Mouse (Mus musculus) heart, embryonic 16.5 days (tissue): Measurements from ENCODE around the gene Gatad1. TPM values are rescaled to one million over a fixed set of nuclear protein-coding genes. Genes with fewer than 3 reads are reported as not detected.

Source experiments
- ATAC-seq: fragments of 200-750 bp; cut with Nextera tagmentation; replicated peaks from 2 replicates; pipeline ENCODE4 v1.8.0; 2017; ENCODE audit warnings: moderate number of reproducible peaks; ENCODE audit not compliant: insufficient read depth, low FRiP score; ENCODE audit errors: extremely low read depth
- H3K27ac ChIP-seq: fragments of 300-500 bp; sonication (generic); 2 replicates; pipeline ENCODE4 v1.5.1; 2014; ENCODE audit warnings: mild to moderate bottlenecking, low read length, control low read depth, moderate library complexity
- H3K27me3 ChIP-seq: fragments of 300-500 bp; sonication (generic); 2 replicates; pipeline ENCODE4 v1.6.1; 2014; ENCODE audit warnings: low read length, mixed read lengths; ENCODE audit not compliant: control insufficient read depth, insufficient read depth
- H3K36me3 ChIP-seq: fragments of 300-500 bp; sonication (generic); 2 replicates; pipeline ENCODE4 v1.6.1; 2014; ENCODE audit not compliant: control insufficient read depth, insufficient read depth
- H3K4me1 ChIP-seq: fragments of 300-500 bp; sonication (generic); 2 replicates; pipeline ENCODE4 v1.6.1; 2014; ENCODE audit warnings: low read length, mixed read lengths; ENCODE audit not compliant: control insufficient read depth, insufficient read depth
- H3K4me2 ChIP-seq: fragments of 300-500 bp; sonication (generic); 2 replicates; pipeline ENCODE4 v1.6.1; 2014; ENCODE audit warnings: low read depth, mild to moderate bottlenecking, control low read depth, low read length
- H3K4me3 ChIP-seq: fragments of 300-500 bp; sonication (generic); 2 replicates; pipeline ENCODE4 v1.5.1; 2014; ENCODE audit warnings: mild to moderate bottlenecking, control low read depth, low read length
- H3K9ac ChIP-seq: fragments of 300-500 bp; sonication (generic); 2 replicates; pipeline ENCODE4 v1.6.1; 2014; ENCODE audit warnings: low read length, control low read depth
- H3K9me3 ChIP-seq: fragments of 300-500 bp; sonication (generic); replicated peaks from 2 replicates; pipeline ENCODE4 v1.6.1; 2016; ENCODE audit warnings: low read length; ENCODE audit not compliant: control insufficient read depth
- WGBS: fragments of 180-500 bp; shearing (Covaris S2); extraction: QIAGEN DNeasy Blood & Tissue Kit; methylation state at CpG from one replicate; pipeline ENCODE4 v1.1.7; 2014; 5-methylcytosine and 5-hydroxymethylcytosine counted together
- polyA plus RNA-seq: library from polyadenylated mRNA; unstranded; fragments of >200 nt; fragmentation: Nextera tagmentation; extraction: Ambion mirVana; gene quantifications from 2 replicates; pipeline ENCODE4 v1.2.1, GENCODE M21; 2015

The Gatad1 gene
- polyA plus RNA-seq, 1 experiment from 2014 or later = 58.3 TPM

DNA sequence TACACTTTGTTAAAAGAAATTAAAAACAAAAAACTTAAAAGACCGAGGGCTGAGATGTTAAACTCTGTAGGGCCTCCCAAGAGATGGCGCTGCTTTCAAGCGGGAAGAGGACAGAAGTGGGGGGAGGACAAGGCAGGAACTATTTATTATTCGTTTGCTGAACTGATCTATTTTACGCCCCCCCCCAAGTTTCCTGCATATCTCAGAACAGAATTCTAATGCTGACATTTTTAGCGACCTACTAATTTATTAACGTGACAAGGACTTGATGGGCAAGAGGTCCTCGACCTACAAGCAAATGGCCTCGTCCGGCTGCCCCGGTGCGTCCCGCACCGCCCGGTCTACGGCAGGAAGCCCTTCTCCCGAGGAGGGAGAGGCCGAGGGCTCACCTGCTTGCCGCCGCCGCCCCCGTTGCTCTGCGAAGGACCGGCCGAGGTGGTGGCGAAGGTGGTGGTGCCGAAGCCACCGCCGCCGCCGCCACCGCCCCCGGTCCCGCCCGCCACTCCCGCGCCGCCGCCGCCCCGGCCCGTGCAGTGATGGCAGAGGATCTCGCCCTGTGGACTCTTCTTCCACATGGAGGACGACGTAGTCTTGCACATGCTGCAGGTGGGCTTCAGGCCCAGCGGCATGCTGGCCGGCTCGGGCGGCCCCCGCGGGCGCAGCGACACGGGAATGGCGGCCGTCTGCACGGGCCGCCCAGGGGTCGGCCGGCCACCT lies 9.8 kb downstream of the Gatad1 start:
- Histone ChIP-seq H3K9me3 (no peaks in the 10 kb centered on the region), H3K4me3 (peak overlapping the region; percentile 82), H3K27ac (peak overlapping the region; percentile 90), H3K9ac (peak overlapping the region; percentile 96), H3K4me2 (peak overlapping the region; percentile 70), H3K4me1 (peaks cover 11% of the 10 kb centered on the region), H3K36me3 (peaks cover 15% of the 10 kb centered on the region), H3K27me3 (no peaks in the 10 kb centered on the region)
- under 1% methylated on average over 60 of the region's 60 CpGs for WGBS
- ATAC-seq = peak; percentile 64

DNA sequence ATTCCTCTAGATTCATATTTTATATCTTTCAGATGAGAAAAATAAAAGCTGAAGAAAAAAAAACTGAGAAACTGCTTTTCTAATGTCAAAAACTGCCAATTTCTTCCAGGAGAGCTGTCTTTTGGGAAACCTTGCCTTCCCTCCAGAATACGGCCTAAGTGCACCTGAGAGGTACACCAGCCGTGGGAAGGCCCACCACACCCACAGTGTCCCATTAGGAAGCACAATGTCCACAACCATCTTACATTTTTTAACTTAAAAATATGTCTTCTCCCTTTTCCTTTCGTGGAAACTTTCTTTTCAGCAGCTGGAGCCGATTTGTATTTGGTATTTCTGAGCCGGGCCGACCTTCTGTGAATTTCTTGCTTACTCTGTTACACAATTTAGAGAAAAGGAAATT lies 10.4 kb downstream of the Gatad1 start:
- H3K9ac ChIP-seq = peak overlapping the region; percentile 96
- H3K9me3 ChIP-seq = no peaks in the 10 kb centered on the region
- peaks cover 20% of the 10 kb centered on the region for H3K36me3 ChIP-seq
- H3K27me3 ChIP-seq = no peaks in the 10 kb centered on the region
- H3K27ac ChIP-seq = no peak overlapping the region; the same call in 1 of the 2 replicates
- peaks cover 11% of the 10 kb centered on the region for H3K4me1 ChIP-seq
- 24% methylated on average over 6 of the region's 6 CpGs for WGBS
- peak overlapping the region; percentile 82 for H3K4me3 ChIP-seq
- peak overlapping the region; percentile 70 for H3K4me2 ChIP-seq
- ATAC-seq = no peak

DNA sequence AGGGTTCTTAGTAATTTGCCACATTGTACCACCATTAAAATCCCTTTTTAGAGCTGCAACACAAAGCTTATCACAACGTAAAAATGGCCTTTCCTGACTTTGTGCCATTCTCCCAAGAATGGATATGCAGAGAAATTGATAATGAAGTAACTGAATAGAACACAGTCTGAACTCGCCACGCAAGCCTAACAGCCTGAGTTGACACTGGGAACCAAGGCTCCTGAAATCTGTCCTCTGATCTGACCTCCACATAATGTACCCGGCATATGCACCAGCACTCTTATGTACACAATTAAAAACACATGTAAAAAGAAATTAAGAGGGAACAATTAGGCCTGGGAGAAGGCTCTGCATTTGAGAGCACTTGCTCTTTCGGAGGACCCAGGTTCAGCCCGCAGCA lies 11.7 kb downstream of the Gatad1 start:
- Histone ChIP-seq H3K9ac (no peak overlapping the region), H3K9me3 (no peaks in the 10 kb centered on the region), H3K4me1 (peaks cover 11% of the 10 kb centered on the region), H3K36me3 (peaks cover 26% of the 10 kb centered on the region), H3K27me3 (no peaks in the 10 kb centered on the region), H3K4me2 (no peak overlapping the region), H3K4me3 (no peak overlapping the region), H3K27ac (no peak overlapping the region)
- 81% methylated on average over 6 of the region's 6 CpGs for WGBS
- ATAC-seq = no peak

DNA sequence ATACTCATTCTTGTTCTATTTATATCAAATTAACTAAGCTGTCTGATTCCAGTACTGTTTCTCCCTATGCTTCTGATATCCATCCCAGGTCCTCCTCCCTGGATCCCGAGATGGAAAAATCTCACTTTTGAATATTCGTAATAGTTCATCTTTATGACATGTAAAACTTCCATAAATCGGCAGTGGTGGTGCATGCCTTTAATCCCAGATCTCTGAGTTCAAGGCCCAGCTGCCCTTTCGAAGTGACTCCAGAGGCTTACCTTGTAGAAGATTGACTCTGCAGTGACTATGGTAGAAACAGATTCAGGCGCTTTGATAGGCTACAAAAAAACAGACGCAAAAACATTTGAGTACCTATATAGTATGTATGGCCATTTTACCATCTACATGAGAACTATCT lies 12.4 kb downstream of the Gatad1 start:
- H3K4me3 ChIP-seq = no peak overlapping the region
- H3K4me2 ChIP-seq = no peak overlapping the region
- no peak overlapping the region for H3K27ac ChIP-seq
- no peaks in the 10 kb centered on the region for H3K27me3 ChIP-seq
- 86% methylated on average over 6 of the region's 6 CpGs for WGBS
- peaks cover 26% of the 10 kb centered on the region for H3K36me3 ChIP-seq
- H3K9ac ChIP-seq = no peak overlapping the region
- H3K4me1 ChIP-seq = peaks cover 11% of the 10 kb centered on the region
- no peak for ATAC-seq
- H3K9me3 ChIP-seq = no peaks in the 10 kb centered on the region

- ATAC-seq = no peak
- Histone ChIP-seq H3K4me1 (no peaks in the 10 kb centered on the region), H3K4me2 (no peak overlapping the region), H3K27ac (no peak overlapping the region), H3K27me3 (no peaks in the 10 kb centered on the region), H3K9me3 (no peaks in the 10 kb centered on the region), H3K36me3 (peaks cover 16% of the 10 kb centered on the region), H3K9ac (no peak overlapping the region), H3K4me3 (no peak overlapping the region)
- WGBS = 69% methylated on average over 8 of the region's 8 CpGs
Observed at GRCm38 (mm10) chr5:3635286-3635685, 21.7 kb downstream of the Gatad1 start.

DNA sequence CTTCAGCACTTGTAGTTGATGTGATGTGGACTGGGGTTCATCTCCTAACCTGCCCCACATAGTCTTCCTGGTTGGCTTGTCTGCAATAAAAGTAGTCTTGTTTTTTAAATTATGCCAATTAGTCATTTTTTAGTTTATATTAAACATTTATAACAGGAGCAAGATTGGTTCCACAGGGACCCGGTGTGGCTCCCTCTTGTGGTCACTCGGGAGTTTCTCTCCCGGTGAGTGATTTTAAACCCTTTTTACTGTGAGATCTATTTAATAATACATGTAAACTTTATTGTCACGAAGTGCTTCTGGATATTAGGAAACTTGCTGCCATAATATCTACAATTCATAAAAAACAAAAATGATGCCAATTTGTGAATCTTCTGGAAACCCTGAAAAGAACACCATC lies 23.0 kb downstream of the Gatad1 start:
- WGBS = 69% methylated on average over 4 of the region's 4 CpGs
- no peak for ATAC-seq
- H3K9ac ChIP-seq = no peak overlapping the region
- no peak overlapping the region for H3K4me2 ChIP-seq
- H3K27me3 ChIP-seq = no peaks in the 10 kb centered on the region
- H3K27ac ChIP-seq = no peak overlapping the region
- no peaks in the 10 kb centered on the region for H3K4me1 ChIP-seq
- no peak overlapping the region for H3K4me3 ChIP-seq
- no peaks in the 10 kb centered on the region for H3K9me3 ChIP-seq
- peaks cover 19% of the 10 kb centered on the region for H3K36me3 ChIP-seq

DNA sequence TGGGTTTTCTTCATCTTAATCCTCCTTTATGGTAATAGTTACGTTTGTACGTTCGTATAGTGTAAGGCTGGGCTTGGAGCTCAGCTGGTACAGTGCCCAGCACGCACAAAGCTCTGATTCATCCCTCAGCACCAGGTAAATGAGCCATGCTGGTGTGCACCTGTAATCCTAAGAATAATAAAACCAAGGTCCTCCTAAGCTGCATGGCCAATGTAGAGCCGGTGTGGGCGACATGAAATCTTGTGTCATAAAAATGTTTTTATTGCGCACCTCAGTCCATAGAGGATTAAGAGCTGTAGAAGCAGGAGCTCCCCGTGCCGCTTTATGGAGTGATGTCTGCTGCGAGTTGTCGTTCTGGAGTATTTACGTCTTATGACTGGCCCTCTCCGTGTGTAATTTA lies 23.7 kb downstream of the Gatad1 start:
- Histone ChIP-seq H3K27me3 (no peaks in the 10 kb centered on the region), H3K36me3 (peaks cover 19% of the 10 kb centered on the region), H3K9me3 (no peaks in the 10 kb centered on the region), H3K9ac (no peak overlapping the region), H3K4me1 (no peaks in the 10 kb centered on the region), H3K4me3 (no peak overlapping the region), H3K4me2 (no peak overlapping the region), H3K27ac (no peak overlapping the region)
- WGBS = 93% methylated on average over 13 of the region's 13 CpGs
- ATAC-seq = no peak

DNA sequence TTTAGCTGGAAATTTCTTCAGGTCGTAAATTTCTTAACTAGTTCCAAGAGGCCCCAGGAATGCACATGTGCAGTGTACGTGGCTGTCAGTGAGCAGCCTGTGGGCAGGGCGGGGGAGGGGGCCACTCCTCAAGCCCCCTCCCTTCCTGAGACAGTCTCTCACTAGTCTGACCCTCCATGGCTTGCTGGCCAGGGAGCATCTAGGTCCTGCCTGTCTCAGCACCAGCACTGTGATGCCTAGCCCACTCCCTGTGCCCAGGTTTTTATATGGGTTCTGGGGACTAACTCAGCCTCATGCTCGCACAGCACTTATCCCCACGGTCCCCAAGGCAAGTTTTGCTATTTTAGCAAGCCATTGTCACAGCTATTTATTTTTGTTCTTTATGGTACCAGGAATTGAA lies 24.7 kb downstream of the Gatad1 start:
- H3K9ac ChIP-seq = no peak overlapping the region
- H3K36me3 ChIP-seq = peaks cover 22% of the 10 kb centered on the region
- H3K27me3 ChIP-seq = no peaks in the 10 kb centered on the region
- H3K4me2 ChIP-seq = no peak overlapping the region
- 0 out of 2 replicates have a peak, but pooled peaks have one; percentile 28 for ATAC-seq
- H3K27ac ChIP-seq = no peak overlapping the region
- no peaks in the 10 kb centered on the region for H3K4me1 ChIP-seq
- H3K4me3 ChIP-seq = no peak overlapping the region
- H3K9me3 ChIP-seq = no peaks in the 10 kb centered on the region
- WGBS = 67% methylated on average over 5 of the region's 5 CpGs

DNA sequence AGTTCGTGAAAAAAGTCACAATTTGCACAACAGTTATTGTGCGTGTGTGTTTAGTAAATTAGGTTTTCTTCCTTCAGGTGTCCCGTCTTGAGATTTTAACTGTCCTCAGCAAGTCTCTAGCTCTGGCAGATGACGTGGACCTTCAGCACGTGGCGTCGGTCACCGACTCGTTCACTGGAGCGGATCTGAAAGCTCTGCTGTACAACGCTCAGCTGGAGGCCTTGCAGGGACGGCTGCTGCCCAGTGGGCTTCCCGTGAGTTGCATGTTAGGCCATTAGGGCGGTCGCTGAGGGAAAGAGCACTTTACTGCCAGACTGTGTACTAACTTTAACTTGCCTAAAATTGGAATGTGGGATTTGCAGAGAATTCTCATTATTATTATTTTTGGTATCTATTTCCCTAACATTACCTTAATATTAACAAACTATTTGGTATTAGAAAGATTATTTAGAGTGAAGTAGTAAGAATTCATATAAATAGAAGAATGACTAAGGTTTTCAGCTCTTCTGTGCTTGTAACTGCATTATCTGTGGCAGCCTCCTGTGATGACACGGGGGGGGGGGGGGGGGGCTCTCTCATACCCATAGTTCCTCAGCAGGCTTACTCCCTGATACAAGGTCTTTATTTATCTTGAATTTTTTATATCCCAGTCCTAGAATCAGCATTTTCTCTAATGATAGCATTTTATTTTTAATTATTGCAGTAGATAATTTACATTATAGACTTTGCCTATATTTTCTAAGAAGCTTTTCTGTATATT lies 25.3 kb downstream of the Gatad1 start:
- Histone ChIP-seq H3K4me2 (no peak overlapping the region), H3K27ac (no peak overlapping the region), H3K36me3 (peaks cover 22% of the 10 kb centered on the region), H3K4me3 (no peak overlapping the region), H3K9ac (no peak overlapping the region), H3K27me3 (no peaks in the 10 kb centered on the region), H3K4me1 (no peaks in the 10 kb centered on the region), H3K9me3 (no peaks in the 10 kb centered on the region)
- WGBS = 62% methylated on average over 16 of the region's 16 CpGs
- ATAC-seq = no peak; the same call in 1 of the 2 replicates
